Mouse (Mus musculus) myocyte (in vitro differentiated cells): ENCODE measurements around the gene Ccdc51.

Source experiments
- MAX ChIP-seq: IDR thresholded peaks from one replicate; pipeline ENCODE4 v1.6.1; 2011; ENCODE audit warnings: low read depth, mild to moderate bottlenecking, control low read depth
- POLR2A ChIP-seq: IDR thresholded peaks from one replicate; pipeline ENCODE4 v1.6.1; 2011; ENCODE audit warnings: low read depth, mild to moderate bottlenecking, control low read depth, moderate library complexity; ENCODE audit not compliant: insufficient read length
- POLR2AphosphoS2 ChIP-seq: IDR thresholded peaks from one replicate; pipeline ENCODE4 v1.6.1; 2011; ENCODE audit warnings: low read depth, control low read depth; ENCODE audit not compliant: insufficient read length
- SRF ChIP-seq: IDR thresholded peaks from one replicate; pipeline ENCODE4 v1.6.1; 2011; ENCODE audit warnings: low read depth; ENCODE audit not compliant: control insufficient read depth, insufficient read length
- USF1 ChIP-seq: IDR thresholded peaks from one replicate; pipeline ENCODE4 v1.6.1; 2011; ENCODE audit warnings: low read depth, mild to moderate bottlenecking, control low read depth, moderate library complexity

GRCm38 (mm10) chr9:109056916-109057315 lies 25.4 kb upstream of the Ccdc51 start:
- no peak for TF ChIP-seq POLR2A
- no peak for TF ChIP-seq SRF
- TF ChIP-seq POLR2AphosphoS2: no peak
- no peak for TF ChIP-seq MAX
- no peak for TF ChIP-seq USF1
